Mouse (Mus musculus) kidney, postnatal 0 days (tissue): Measurements from ENCODE around the gene Sdc1. TPM values are rescaled to one million over a fixed set of nuclear protein-coding genes. Genes with fewer than 3 reads are reported as not detected.
A peak's percentile ranks its signal among the peaks of the same experiment; 100 is the strongest.

Experiments
- ATAC-seq: fragments of 200-750 bp; cut with Nextera tagmentation; replicated peaks from 2 replicates; pipeline ENCODE4 v1.8.0; 2017; ENCODE audit warnings: low read depth, moderate number of reproducible peaks, moderate TSS enrichment, moderate library complexity; ENCODE audit not compliant: low FRiP score
- DNase-seq: peaks from one replicate; pipeline ENCODE4 v3.0.0-alpha.2; 2016; ENCODE audit warnings: low spot score
- H3K27ac ChIP-seq: fragments of 300-500 bp; sonication (generic); 2 replicates; pipeline ENCODE4 v1.5.1; 2014; ENCODE audit warnings: mild to moderate bottlenecking
- H3K27me3 ChIP-seq: fragments of 300-500 bp; sonication (generic); 2 replicates; pipeline ENCODE4 v1.6.1; 2014; ENCODE audit warnings: low read length, mixed read lengths; ENCODE audit not compliant: insufficient read depth
- H3K36me3 ChIP-seq: fragments of 300-500 bp; sonication (generic); 2 replicates; pipeline ENCODE4 v1.6.1; 2014; ENCODE audit warnings: low read length, mixed read lengths; ENCODE audit not compliant: insufficient read depth
- H3K4me1 ChIP-seq: fragments of 300-500 bp; sonication (generic); replicated peaks from 2 replicates; pipeline ENCODE4 v1.6.1; 2014; ENCODE audit warnings: antibody characterized with exemption, low read length, mixed read lengths; ENCODE audit not compliant: insufficient read depth
- H3K4me2 ChIP-seq: fragments of 300-500 bp; sonication (generic); 2 replicates; pipeline ENCODE4 v1.6.1; 2014; ENCODE audit warnings: mild to moderate bottlenecking, low read length, moderate library complexity, mixed read lengths
- H3K4me3 ChIP-seq: fragments of 300-500 bp; sonication (generic); replicated peaks from 2 replicates; pipeline ENCODE4 v1.5.1; 2014; ENCODE audit warnings: low read depth, low read length
- H3K9ac ChIP-seq: fragments of 300-500 bp; sonication (generic); 2 replicates; pipeline ENCODE4 v1.6.1; 2014; ENCODE audit warnings: low read depth, low read length
- H3K9me3 ChIP-seq: fragments of 300-500 bp; sonication (generic); replicated peaks from 2 replicates; pipeline ENCODE4 v1.6.1; 2016; ENCODE audit warnings: low read length, inconsistent platforms, mixed read lengths
- CTCF ChIP-seq: IDR thresholded peaks from 2 replicates; pipeline ENCODE4 v1.5.1; 2016; ENCODE audit warnings: antibody characterized with exemption, low read depth, mild to moderate bottlenecking, moderate library complexity
- WGBS: fragments of 180-500 bp; shearing (Covaris S2); extraction: QIAGEN DNeasy Blood & Tissue Kit; methylation state at CpG from one replicate; pipeline ENCODE4 v1.1.7; 2014; 5-methylcytosine and 5-hydroxymethylcytosine counted together
- polyA plus RNA-seq: library from polyadenylated mRNA; unstranded; fragments of >200 nt; fragmentation: Nextera tagmentation; extraction: Ambion mirVana; gene quantifications from 2 replicates; pipeline ENCODE4 v1.2.1, GENCODE M21; 2015

Sdc1 gene
- polyA plus RNA-seq, 1 experiment from 2014 or later = 39.0 TPM

DNA sequence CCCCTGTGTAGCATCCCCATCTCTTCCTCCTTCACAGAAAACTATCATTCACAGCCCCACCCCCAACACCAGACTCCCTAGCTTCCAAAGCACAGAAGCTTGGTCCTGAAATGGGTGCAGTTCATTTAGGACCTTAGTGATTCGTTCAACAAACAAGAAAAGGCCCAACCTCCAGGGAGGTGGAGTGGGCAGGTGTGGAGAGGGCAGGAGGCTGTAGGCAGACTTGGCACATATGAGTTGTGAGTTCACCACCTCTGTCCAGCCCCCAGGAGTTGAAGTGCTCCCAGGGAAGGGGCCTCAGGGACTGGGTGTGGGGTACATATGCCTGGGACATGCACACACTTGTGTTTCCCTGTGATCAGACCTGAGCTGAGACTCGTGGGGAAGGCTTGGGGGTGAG, 39.8 kb downstream of the Sdc1 start:
- no peak for TF ChIP-seq CTCF
- Histone ChIP-seq H3K9me3 (no peaks in the 10 kb centered on the region), H3K27ac (peak overlapping the region; percentile 68; the same call in 1 of the 2 replicates), H3K4me2 (no peak overlapping the region), H3K36me3 (no peaks in the 10 kb centered on the region), H3K27me3 (no peaks in the 10 kb centered on the region), H3K4me1 (peaks cover 12% of the 10 kb centered on the region; the same call in 1 of the 2 replicates), H3K4me3 (no peak overlapping the region), H3K9ac (no peak overlapping the region)
- WGBS = 45% methylated on average over 2 of the region's 2 CpGs
- ATAC-seq (no peak), DNase-seq (no peak)

DNA sequence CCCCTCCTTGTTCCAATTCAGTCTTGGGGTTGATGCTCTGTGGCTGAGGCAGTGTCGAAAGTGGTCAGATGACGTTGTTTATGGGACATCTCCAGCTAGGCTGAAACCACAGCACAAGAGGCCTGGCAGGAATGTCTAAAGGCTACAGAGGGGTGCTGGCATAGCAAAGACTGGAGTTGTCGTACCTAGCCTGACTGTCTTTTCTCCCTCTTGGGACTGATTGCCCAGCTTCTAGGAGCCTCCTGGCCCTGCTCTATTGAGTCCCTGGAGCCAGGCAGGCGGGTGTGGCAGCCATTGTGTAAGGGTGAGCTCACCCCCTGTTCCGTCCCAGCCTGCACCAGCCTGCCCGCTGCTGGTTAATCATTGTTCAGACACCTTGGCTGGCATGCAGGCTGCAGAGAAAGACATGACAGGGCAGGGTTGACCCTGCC, 40.3 kb downstream of the Sdc1 start:
- Histone ChIP-seq H3K4me3 (no peak overlapping the region), H3K36me3 (no peaks in the 10 kb centered on the region), H3K27ac (peak overlapping the region; percentile 68; the same call in 1 of the 2 replicates), H3K27me3 (no peaks in the 10 kb centered on the region), H3K4me1 (peaks cover 12% of the 10 kb centered on the region; the same call in 1 of the 2 replicates), H3K9me3 (no peaks in the 10 kb centered on the region), H3K9ac (no peak overlapping the region), H3K4me2 (no peak overlapping the region)
- peak; percentile 66 for DNase-seq
- ATAC-seq = peak; percentile 94
- TF ChIP-seq CTCF = peak; percentile 45; the same call in 1 of the 2 replicates
- WGBS = 51% methylated on average over 6 of the region's 6 CpGs

DNA sequence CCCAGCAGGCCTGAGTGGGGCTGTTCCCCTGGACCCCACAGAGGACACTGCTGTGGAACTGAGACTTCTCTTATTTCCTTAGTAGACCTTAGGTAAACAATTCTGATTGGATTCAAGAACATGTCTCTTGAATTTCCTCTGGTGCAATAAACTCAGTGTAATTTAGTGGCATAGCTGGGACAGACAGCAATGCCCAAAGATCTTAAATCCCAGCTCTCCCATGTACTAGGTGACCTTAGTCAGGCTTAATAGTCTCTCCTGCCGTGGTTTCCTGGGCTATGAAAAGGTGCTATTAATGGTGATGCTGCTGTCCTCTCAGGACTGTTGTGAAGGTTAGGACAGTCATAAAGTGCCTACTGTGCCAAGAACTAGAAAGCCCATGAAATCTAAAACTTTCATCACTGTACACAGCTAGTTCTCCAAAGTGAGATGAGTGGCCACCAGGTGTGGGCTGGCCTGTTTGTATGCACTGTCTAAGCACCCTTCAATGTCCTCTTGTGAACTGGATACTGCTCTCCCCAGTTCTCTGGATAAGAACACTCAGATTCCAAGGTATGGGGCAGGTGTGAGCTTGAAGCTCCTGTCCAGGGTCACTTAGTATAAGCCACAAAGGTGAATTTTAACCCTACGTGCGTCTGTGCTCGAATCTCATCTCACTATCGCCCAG, 40.9 kb downstream of the Sdc1 start:
- peak; percentile 15 for ATAC-seq
- DNase-seq = peak; percentile 42
- peak overlapping the region; percentile 68 for H3K27ac ChIP-seq
- H3K4me1 ChIP-seq = peaks cover 12% of the 10 kb centered on the region; the same call in 1 of the 2 replicates
- H3K4me3 ChIP-seq = no peak overlapping the region
- H3K36me3 ChIP-seq = no peaks in the 10 kb centered on the region
- no peak overlapping the region for H3K9ac ChIP-seq
- no peaks in the 10 kb centered on the region for H3K9me3 ChIP-seq
- no peaks in the 10 kb centered on the region for H3K27me3 ChIP-seq
- TF ChIP-seq CTCF = no peak
- WGBS = 70% methylated on average over 5 of the region's 5 CpGs
- no peak overlapping the region for H3K4me2 ChIP-seq

DNA sequence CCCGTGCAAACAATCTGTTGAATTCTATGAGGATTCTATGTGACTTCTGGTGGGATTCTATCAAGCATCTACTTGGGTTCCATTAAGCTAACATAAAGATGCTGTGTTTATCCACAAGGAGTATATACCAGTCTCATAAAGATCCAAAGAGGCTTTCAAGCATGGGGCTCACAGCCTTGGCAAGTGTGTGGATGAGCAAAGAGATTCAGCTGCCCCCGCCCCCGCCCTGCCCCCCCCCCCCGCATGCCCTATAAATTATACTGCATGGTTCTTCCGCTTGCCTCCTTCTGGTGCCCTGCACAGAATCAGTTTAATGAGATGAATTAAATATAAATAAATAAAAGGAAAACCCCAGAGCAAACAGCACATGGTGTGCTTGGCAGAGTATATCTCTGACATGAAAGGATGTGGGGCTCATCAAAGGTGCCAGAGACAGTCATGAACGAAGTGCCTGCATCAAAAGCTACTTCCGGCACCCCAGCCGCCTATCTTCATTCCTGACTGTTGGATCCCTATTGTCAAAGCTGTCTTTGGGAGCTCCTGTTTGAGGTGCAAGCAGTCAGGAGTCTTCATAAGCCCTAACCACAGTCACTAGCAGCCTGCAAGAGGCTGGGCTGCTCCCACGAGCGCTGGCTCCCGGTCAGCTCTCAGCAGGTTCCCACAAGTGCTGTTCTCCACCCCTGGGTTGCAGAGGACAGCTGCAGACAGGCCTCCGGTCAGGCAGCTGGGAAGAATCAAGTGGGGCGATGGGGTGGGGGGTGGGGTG, 46.5 kb downstream of the Sdc1 start:
- H3K27me3 ChIP-seq = no peaks in the 10 kb centered on the region
- H3K9ac ChIP-seq = no peak overlapping the region
- H3K36me3 ChIP-seq = no peaks in the 10 kb centered on the region
- H3K9me3 ChIP-seq = no peaks in the 10 kb centered on the region
- WGBS = 16% methylated on average over 13 of the region's 13 CpGs
- peak; percentile 74 for DNase-seq
- peak; percentile 80 for ATAC-seq
- TF ChIP-seq CTCF = no peak
- H3K4me3 ChIP-seq = no peak overlapping the region
- no peak overlapping the region for H3K27ac ChIP-seq
- H3K4me2 ChIP-seq = no peak overlapping the region; the same call in 1 of the 2 replicates
- no peaks in the 10 kb centered on the region for H3K4me1 ChIP-seq

DNA sequence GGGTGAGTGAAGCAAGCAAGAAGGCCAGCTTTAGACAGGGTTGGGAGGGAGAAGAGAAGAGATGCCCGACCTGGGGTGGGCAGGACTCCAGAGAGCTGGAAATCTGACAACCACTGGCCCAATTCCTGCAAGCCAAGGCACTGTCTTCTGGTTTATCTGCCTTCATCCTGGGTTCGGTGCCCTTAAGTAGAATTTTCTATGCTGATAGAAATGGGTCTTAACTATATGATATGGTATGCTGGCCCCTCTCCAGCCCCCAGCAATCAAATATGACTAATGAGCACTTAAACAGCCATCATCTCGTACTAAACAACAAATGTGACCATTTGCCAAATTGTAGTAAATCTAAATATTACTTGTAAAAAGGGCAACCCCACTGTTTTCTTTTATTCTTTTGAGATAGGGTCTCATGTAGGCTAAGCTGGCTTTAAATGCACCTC, 47.1 kb downstream of the Sdc1 start:
- Histone ChIP-seq H3K9me3 (no peaks in the 10 kb centered on the region), H3K36me3 (no peaks in the 10 kb centered on the region), H3K27me3 (no peaks in the 10 kb centered on the region), H3K4me3 (no peak overlapping the region), H3K9ac (no peak overlapping the region), H3K27ac (no peak overlapping the region), H3K4me2 (no peak overlapping the region; the same call in 1 of the 2 replicates), H3K4me1 (no peaks in the 10 kb centered on the region)
- DNase-seq (no peak), ATAC-seq (no peak)
- WGBS = 25% methylated on average over 3 of the region's 3 CpGs
- no peak for TF ChIP-seq CTCF

DNA sequence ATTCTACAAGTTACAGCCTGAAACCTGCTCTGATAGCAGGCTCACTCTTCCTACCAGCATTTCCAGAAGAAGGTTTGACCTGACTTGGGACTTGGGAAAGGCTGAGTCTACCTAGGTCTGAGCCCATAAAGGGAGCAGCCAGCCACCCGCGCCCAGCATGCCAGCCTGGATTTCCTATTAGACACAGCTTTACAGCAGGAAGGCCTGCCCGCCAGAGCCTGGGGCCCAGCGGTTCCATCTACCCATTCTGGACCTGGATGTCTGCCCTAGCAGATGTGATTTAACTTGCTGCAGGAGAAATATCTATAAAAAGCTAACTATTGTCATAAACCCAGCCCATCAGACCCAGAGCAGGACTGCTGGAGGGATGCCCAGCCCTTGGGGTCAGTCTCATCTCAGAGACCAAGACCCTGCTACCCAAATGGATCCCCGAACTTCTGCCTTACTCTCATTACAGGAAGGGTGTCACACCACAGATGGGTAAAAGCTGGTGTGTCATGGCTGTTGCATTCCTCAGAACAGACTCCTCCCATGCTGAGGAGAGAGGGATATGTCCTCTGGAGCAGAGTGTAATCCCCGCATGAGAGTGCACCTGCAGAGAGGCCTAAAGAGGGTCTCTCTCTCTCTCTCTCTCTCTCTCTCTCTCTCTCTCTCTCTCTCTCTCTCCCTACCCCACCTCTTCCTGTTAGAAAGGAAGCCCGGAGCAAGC, 54.0 kb downstream of the Sdc1 start:
- DNase-seq (peak; percentile 14), ATAC-seq (no peak)
- H3K36me3 ChIP-seq = no peaks in the 10 kb centered on the region
- 70% methylated on average over 7 of the region's 7 CpGs for WGBS
- H3K4me3 ChIP-seq = no peak overlapping the region
- no peaks in the 10 kb centered on the region for H3K27me3 ChIP-seq
- no peak for TF ChIP-seq CTCF
- H3K27ac ChIP-seq = no peak overlapping the region
- H3K4me1 ChIP-seq = no peaks in the 10 kb centered on the region
- H3K9ac ChIP-seq = no peak overlapping the region
- H3K9me3 ChIP-seq = no peaks in the 10 kb centered on the region
- no peak overlapping the region for H3K4me2 ChIP-seq
